Mouse (Mus musculus): Measurements from ENCODE around the gene Zfp217. TPM values are rescaled to one million over a fixed set of nuclear protein-coding genes. Genes with fewer than 3 reads are reported as not detected.
A peak's percentile ranks its signal among the peaks of the same experiment; 100 is the strongest.

Gene Zfp217
- polyA plus RNA-seq, 1 experiment: 5.0 TPM

GRCm38 (mm10) chr2:170147170-170147569, 733 bp downstream of the Zfp217 start:
- Histone ChIP-seq H3K79me2 (ENCODE audit: control insufficient read depth, insufficient read depth) (no peaks in the 10 kb centered on the region), H3K27me3 (ENCODE audit: control insufficient read depth, insufficient read depth, insufficient read length) (no peaks in the 10 kb centered on the region), H3K4me2 (ENCODE audit: low read depth) (peak overlapping the region; percentile 93), H3K4me3 (no peak overlapping the region), H3ac (ENCODE audit: control insufficient read depth, insufficient read length) (no peak overlapping the region), H3K36me3 (ENCODE audit: control insufficient read depth, insufficient read depth) (no peaks in the 10 kb centered on the region)
- TF ChIP-seq E2F4 (IDR thresholded peaks at IDR 0.05; ENCODE audit: insufficient read depth): no peak

- no peak for TF ChIP-seq POLR2A (IDR thresholded peaks at IDR 0.05; ENCODE audit: insufficient read length, low read depth)
- TF ChIP-seq MYOG (IDR thresholded peaks at IDR 0.05; ENCODE audit: control insufficient read depth in 1 of 3, insufficient read depth in 1 of 3, insufficient read length in 2 of 3, low read depth in 2 of 3): no peak
- no peak for TF ChIP-seq MAX (IDR thresholded peaks at IDR 0.05; ENCODE audit: low read depth)
- no peak for TF ChIP-seq TCF12 (IDR thresholded peaks at IDR 0.05; ENCODE audit: insufficient read depth, poor library complexity, severe bottlenecking)
- TF ChIP-seq REST (IDR thresholded peaks at IDR 0.05; ENCODE audit: insufficient read depth, insufficient read length): no peak
- no peak for TF ChIP-seq TCF3 (IDR thresholded peaks at IDR 0.05; ENCODE audit: insufficient read length, low read depth)
- TF ChIP-seq POLR2AphosphoS2 (IDR thresholded peaks at IDR 0.05; ENCODE audit: insufficient read length, low read depth): no peak
- TF ChIP-seq SRF (IDR thresholded peaks at IDR 0.05; ENCODE audit: control insufficient read depth, insufficient read length, low read depth): no peak
- TF ChIP-seq E2F4 (IDR thresholded peaks at IDR 0.05; ENCODE audit: insufficient read depth): no peak
- no peak for TF ChIP-seq USF1 (IDR thresholded peaks at IDR 0.05; ENCODE audit: low read depth)
- H3K27me3 ChIP-seq (ENCODE audit: control insufficient read depth, insufficient read depth, insufficient read length): no peaks in the 10 kb centered on the region
Measured at GRCm38 (mm10) chr2:170144343-170144742, 3.6 kb downstream of the Zfp217 start.

GRCm38 (mm10) chr2:170143861-170144260, 4.0 kb downstream of the Zfp217 start:
- Histone ChIP-seq H3K79me2 (ENCODE audit: control insufficient read depth, insufficient read depth) (no peaks in the 10 kb centered on the region), H3K4me2 (ENCODE audit: low read depth) (no peak overlapping the region), H3K4me3 (no peak overlapping the region), H3ac (ENCODE audit: control insufficient read depth, insufficient read length) (no peak overlapping the region), H3K36me3 (ENCODE audit: control insufficient read depth, insufficient read depth) (no peaks in the 10 kb centered on the region), H3K27me3 (ENCODE audit: control insufficient read depth, insufficient read depth, insufficient read length) (no peaks in the 10 kb centered on the region)
- TF ChIP-seq E2F4 (IDR thresholded peaks at IDR 0.05; ENCODE audit: insufficient read depth) (no peak), REST (IDR thresholded peaks at IDR 0.05; ENCODE audit: insufficient read depth, insufficient read length) (no peak), MYOD1 (IDR thresholded peaks at IDR 0.05; ENCODE audit: control insufficient read depth in 1 of 3, insufficient read length in 2 of 3, low read depth in 2 of 3) (no peak)

More at GRCm38 (mm10) chr2:170144343-170144742, 3.6 kb downstream of the Zfp217 start:
- Histone ChIP-seq H3K4me3 (no peak overlapping the region), H3K36me3 (ENCODE audit: control insufficient read depth, insufficient read depth) (no peaks in the 10 kb centered on the region), H3K79me2 (ENCODE audit: control insufficient read depth, insufficient read depth) (no peaks in the 10 kb centered on the region), H3ac (ENCODE audit: control insufficient read depth, insufficient read length) (no peak overlapping the region), H3K4me2 (ENCODE audit: low read depth) (no peak overlapping the region)

- H3K27me3 ChIP-seq (ENCODE audit: control insufficient read depth, insufficient read depth, insufficient read length): no peaks in the 10 kb centered on the region
- H3ac ChIP-seq (ENCODE audit: control insufficient read depth, insufficient read length): no peak overlapping the region
- no peak overlapping the region for H3K4me2 ChIP-seq (ENCODE audit: low read depth)
- no peak overlapping the region for H3K4me3 ChIP-seq
- no peaks in the 10 kb centered on the region for H3K36me3 ChIP-seq (ENCODE audit: control insufficient read depth, insufficient read depth)
- H3K79me2 ChIP-seq (ENCODE audit: control insufficient read depth, insufficient read depth): no peaks in the 10 kb centered on the region
- TF ChIP-seq SRF (IDR thresholded peaks at IDR 0.05; ENCODE audit: control insufficient read depth, insufficient read length, low read depth) (no peak), CEBPB (IDR thresholded peaks at IDR 0.05; ENCODE audit: insufficient read depth, poor library complexity, severe bottlenecking) (no peak), MAX (IDR thresholded peaks at IDR 0.05; ENCODE audit: low read depth) (no peak), MYOG (IDR thresholded peaks at IDR 0.05; ENCODE audit: control insufficient read depth in 1 of 3, insufficient read depth in 1 of 3, insufficient read length in 2 of 3, low read depth in 2 of 3) (no peak), POLR2AphosphoS2 (IDR thresholded peaks at IDR 0.05; ENCODE audit: insufficient read length, low read depth) (no peak), TCF3 (IDR thresholded peaks at IDR 0.05; ENCODE audit: insufficient read length, low read depth) (no peak), USF1 (IDR thresholded peaks at IDR 0.05; ENCODE audit: low read depth) (no peak), MYOD1 (IDR thresholded peaks at IDR 0.05; ENCODE audit: control insufficient read depth in 1 of 3, insufficient read length in 2 of 3, low read depth in 2 of 3) (no peak), POLR2A (IDR thresholded peaks at IDR 0.05; ENCODE audit: insufficient read length, low read depth) (no peak), E2F4 (IDR thresholded peaks at IDR 0.05; ENCODE audit: insufficient read depth) (no peak), TCF12 (IDR thresholded peaks at IDR 0.05; ENCODE audit: insufficient read depth, poor library complexity, severe bottlenecking) (no peak), REST (IDR thresholded peaks at IDR 0.05; ENCODE audit: insufficient read depth, insufficient read length) (no peak)
Measured at GRCm38 (mm10) chr2:170142542-170142941, 5.4 kb downstream of the Zfp217 start.

- no peaks in the 10 kb centered on the region for H3K36me3 ChIP-seq (ENCODE audit: control insufficient read depth, insufficient read depth)
- no peak overlapping the region for H3ac ChIP-seq (ENCODE audit: control insufficient read depth, insufficient read length)
- H3K4me2 ChIP-seq (ENCODE audit: low read depth): no peak overlapping the region
- no peaks in the 10 kb centered on the region for H3K79me2 ChIP-seq (ENCODE audit: control insufficient read depth, insufficient read depth)
- TF ChIP-seq TCF3 (IDR thresholded peaks at IDR 0.05; ENCODE audit: insufficient read length, low read depth) (no peak), MYOD1 (IDR thresholded peaks at IDR 0.05; ENCODE audit: control insufficient read depth in 1 of 3, insufficient read length in 2 of 3, low read depth in 2 of 3) (no peak), E2F4 (IDR thresholded peaks at IDR 0.05; ENCODE audit: insufficient read depth) (no peak), CEBPB (IDR thresholded peaks at IDR 0.05; ENCODE audit: insufficient read depth, poor library complexity, severe bottlenecking) (no peak), POLR2AphosphoS2 (IDR thresholded peaks at IDR 0.05; ENCODE audit: insufficient read length, low read depth) (no peak), REST (IDR thresholded peaks at IDR 0.05; ENCODE audit: insufficient read depth, insufficient read length) (no peak)
- no peak overlapping the region for H3K4me3 ChIP-seq
- no peaks in the 10 kb centered on the region for H3K27me3 ChIP-seq (ENCODE audit: control insufficient read depth, insufficient read depth, insufficient read length)
Measured at GRCm38 (mm10) chr2:170141481-170141880, 6.4 kb downstream of the Zfp217 start.
